Mouse (Mus musculus): Measurements from ENCODE around the gene Myl12a. TPM values are rescaled to one million over a fixed set of nuclear protein-coding genes. Genes with fewer than 3 reads are reported as not detected.

Gene Myl12a
- polyA plus RNA-seq, 2 experiments: 361 to 721 TPM

GRCm38 (mm10) chr17:70943779-70944178 is 58.9 kb downstream of the Myl12a start:
- no peak for DNase-seq (ENCODE audit: low spot score)
- Histone ChIP-seq H3K9me3 (ENCODE audit: control insufficient read depth, low read length) (no peaks in the 10 kb centered on the region; the same call in 1 of the 2 replicates), H3K4me3 (replicated peaks; ENCODE audit: low read length) (no peak overlapping the region), H3K9ac (ENCODE audit: low read depth, low read length, severe bottlenecking) (no peak overlapping the region), H3K36me3 (ENCODE audit: control insufficient read depth, insufficient read depth, low read length) (no peaks in the 10 kb centered on the region), H3K27me3 (ENCODE audit: control insufficient read depth, insufficient read depth, low read length) (no peaks in the 10 kb centered on the region), H3K4me2 (replicated peaks; ENCODE audit: low read depth, low read length, severe bottlenecking) (no peak overlapping the region), H3K27ac (replicated peaks; ENCODE audit: low read depth, low read length) (no peak overlapping the region), H3K4me1 (ENCODE audit: control insufficient read depth, insufficient read depth, low read length) (no peaks in the 10 kb centered on the region)
- TF ChIP-seq POLR2A (IDR thresholded peaks at IDR 0.05; ENCODE audit: borderline replicate concordance, extremely low read depth, insufficient read depth, insufficient read length): no peak
- WGBS: 87% methylated on average over 4 of the region's 4 CpGs
- ATAC-seq (ENCODE audit: low FRiP score, low read depth): no peak

Other genes starting within 250 kb of the Myl12a start
- gene Tgif1, start 149.3 kb downstream of the Myl12a start, polyA plus RNA-seq (2012; rRNA removed): 64.8 and 76.2 TPM in 2 replicates
- 52.7 and 64.6 TPM in 2 replicates for gene Tgif1, start 149.3 kb downstream of the Myl12a start, polyA plus RNA-seq (2014; fragmentation: Nextera tagmentation; extraction: Ambion mirVana)
- gene Myom1, start 245 bp downstream of the Myl12a start, polyA plus RNA-seq (2012; rRNA removed): 20.8 and 29.6 TPM in 2 replicates
- 22.6 and 33.2 TPM in 2 replicates for gene Myom1, start 245 bp downstream of the Myl12a start, polyA plus RNA-seq (2014; fragmentation: Nextera tagmentation; extraction: Ambion mirVana)
- 31.4 and 31.5 TPM in 2 replicates for gene Lpin2, start 179.7 kb upstream of the Myl12a start, polyA plus RNA-seq (2012; rRNA removed)
- gene Lpin2, start 179.7 kb upstream of the Myl12a start, polyA plus RNA-seq (2014; fragmentation: Nextera tagmentation; extraction: Ambion mirVana): 36.1 and 40.8 TPM in 2 replicates

Data from limb, embryonic 14.5 days (tissue).